21 mouse cellular contexts compared by ENCODE assay signal in genomic region chr3:33916818-33917217, GRCm38 (mm10).
"Had no signal": no experiment of that assay in that cellular context is flagged by ENCODE, and none has a peak within 500 bp of the region (broad histone marks: within the 10 kb centered on the region; RNA-seq: fewer than 3 reads in every experiment).

No protein-coding gene starts in this region.

- H3K4me2 ChIP-seq: limb, embryonic 12.5 days; limb, embryonic 15.5 days; lung, embryonic 14.5 days; midbrain, embryonic 13.5 days; neural tube, embryonic 13.5 days; stomach, embryonic 15.5 days had no signal

- H3K4me1 ChIP-seq: limb, embryonic 12.5 days; limb, embryonic 15.5 days; megakaryocyte, embryonic 14.5 days; midbrain, embryonic 10.5 days; midbrain, embryonic 13.5 days; neural tube, embryonic 13.5 days; stomach, embryonic 15.5 days had no signal

- H3K27ac ChIP-seq: limb, embryonic 12.5 days; limb, embryonic 15.5 days; midbrain, embryonic 10.5 days; midbrain, embryonic 13.5 days; neural tube, embryonic 13.5 days; stomach, embryonic 15.5 days had no signal

- H3K27me3 ChIP-seq: limb, embryonic 12.5 days; limb, embryonic 15.5 days; megakaryocyte, embryonic 14.5 days; midbrain, embryonic 13.5 days; stomach, embryonic 15.5 days had no signal

- ATAC-seq: lung, postnatal 0 days; midbrain, embryonic 13.5 days; midbrain, embryonic 16.5 days had no signal

- H3K4me3 ChIP-seq: limb, embryonic 12.5 days; limb, embryonic 15.5 days; megakaryocyte, embryonic 14.5 days; midbrain, embryonic 10.5 days; midbrain, embryonic 13.5 days; myocyte; neural tube, embryonic 13.5 days; stomach, embryonic 15.5 days had no signal

- H3K9ac ChIP-seq: limb, embryonic 12.5 days; limb, embryonic 15.5 days; lung, embryonic 14.5 days; midbrain, embryonic 13.5 days; neural tube, embryonic 13.5 days; stomach, embryonic 15.5 days had no signal

- H3K9me3 ChIP-seq: limb, embryonic 15.5 days; midbrain, embryonic 10.5 days; midbrain, embryonic 13.5 days; neural tube, embryonic 13.5 days; stomach, embryonic 15.5 days had no signal

- H3K36me3 ChIP-seq: limb, embryonic 12.5 days; limb, embryonic 15.5 days; midbrain, embryonic 10.5 days; midbrain, embryonic 13.5 days; neural tube, embryonic 13.5 days; stomach, embryonic 15.5 days had no signal

- DNase-seq: kidney, adult 18-20 months; kidney, adult 9 months; kidney, postnatal 14 days; kidney, postnatal 4 days; left cerebral cortex, postnatal 4 days; lung, embryonic 14.5 days; lung, postnatal 36 days; retina, postnatal 1 day; right cerebral cortex, postnatal 25 days; spleen, adult 18-20 months; thymus, postnatal 25 days had no signal
